Mouse (Mus musculus): ENCODE data around the gene Rpap3.

The Rpap3 gene

GRCm38 (mm10) chr15:97731111-97731510 is 25.5 kb upstream of the Rpap3 start, which contains the start of gene Endou:
Gene Endou (minus strand): TSS chr15:97731339.
- no peak for DNase-seq (ENCODE audit: low read depth, low spot score)

- DNase-seq (ENCODE audit: low read depth, low spot score), result no peak
These were observed 24.7 kb upstream of the Rpap3 start for GRCm38 (mm10) chr15:97730365-97730764.

GRCm38 (mm10) chr15:97728804-97729203 is 23.2 kb upstream of the Rpap3 start:
- no peak for DNase-seq (ENCODE audit: low read depth, low spot score)

- DNase-seq (ENCODE audit: low read depth, low spot score), result no peak
These were observed 22.8 kb upstream of the Rpap3 start for GRCm38 (mm10) chr15:97728394-97728793.

GRCm38 (mm10) chr15:97727520-97727919 is 21.9 kb upstream of the Rpap3 start:
- no peak for DNase-seq (ENCODE audit: low read depth, low spot score)

GRCm38 (mm10) chr15:97727048-97727447 is 21.4 kb upstream of the Rpap3 start:
- no peak for DNase-seq (ENCODE audit: low read depth, low spot score)

GRCm38 (mm10) chr15:97726310-97726709 is 20.7 kb upstream of the Rpap3 start:
- no peak for DNase-seq (ENCODE audit: low read depth, low spot score)

GRCm38 (mm10) chr15:97725198-97725785 is 19.7 kb upstream of the Rpap3 start:
- no peak for DNase-seq (ENCODE audit: low read depth, low spot score)

- no peak for DNase-seq (ENCODE audit: low read depth, low spot score)
These were observed 18.9 kb upstream of the Rpap3 start for GRCm38 (mm10) chr15:97724346-97725197.

GRCm38 (mm10) chr15:97723536-97724345 is 18.1 kb upstream of the Rpap3 start:
- DNase-seq (ENCODE audit: low read depth, low spot score), result no peak

- DNase-seq (ENCODE audit: low read depth, low spot score), result no peak
These were observed 15.5 kb upstream of the Rpap3 start for GRCm38 (mm10) chr15:97721008-97721701.

- DNase-seq (ENCODE audit: low read depth, low spot score), result no peak
These were observed 14.5 kb upstream of the Rpap3 start for GRCm38 (mm10) chr15:97720026-97720675.

- DNase-seq (ENCODE audit: low read depth, low spot score), result no peak
These were observed 13.9 kb upstream of the Rpap3 start for GRCm38 (mm10) chr15:97719494-97719893.

GRCm38 (mm10) chr15:97718535-97719155 is 13.0 kb upstream of the Rpap3 start:
- DNase-seq (ENCODE audit: low read depth, low spot score), result no peak

- peak; percentile 20 for DNase-seq (ENCODE audit: low read depth, low spot score)
These were observed 12.4 kb upstream of the Rpap3 start for GRCm38 (mm10) chr15:97717861-97718534.

- no peak for DNase-seq (ENCODE audit: low read depth, low spot score)
These were observed 11.2 kb upstream of the Rpap3 start for GRCm38 (mm10) chr15:97716782-97717181.

- no peak for DNase-seq (ENCODE audit: low read depth, low spot score)
These were observed 10.1 kb upstream of the Rpap3 start for GRCm38 (mm10) chr15:97715734-97716133.

GRCm38 (mm10) chr15:97715083-97715482 is 9.5 kb upstream of the Rpap3 start:
- DNase-seq (ENCODE audit: low read depth, low spot score), result no peak

- no peak for DNase-seq (ENCODE audit: low read depth, low spot score)
These were observed 6.9 kb upstream of the Rpap3 start for GRCm38 (mm10) chr15:97712546-97712945.

- no peak for DNase-seq (ENCODE audit: low read depth, low spot score)
These were observed 5.3 kb upstream of the Rpap3 start for GRCm38 (mm10) chr15:97710906-97711305.

Data from brain, embryonic 18.5 days (tissue).